Mouse (Mus musculus) thymus, adult 2 months (tissue): Measurements from ENCODE around the gene Krtap1-3.

Experiments
- CTCF ChIP-seq: fragments of 200-500 bp; IDR thresholded peaks from 2 replicates; pipeline ENCODE4 v1.5.1; 2012; ENCODE audit warnings: mild to moderate bottlenecking, control low read depth, low read length, moderate library complexity, borderline replicate concordance; ENCODE audit not compliant: control insufficient read depth, poor library complexity, insufficient read depth; ENCODE audit errors: extremely low read depth
- POLR2A ChIP-seq: fragments of 200-500 bp; IDR thresholded peaks from 2 replicates; pipeline ENCODE4 v1.6.1; 2012; ENCODE audit warnings: mild to moderate bottlenecking, low read length, control low read depth, moderate library complexity; ENCODE audit not compliant: control insufficient read depth, poor library complexity, insufficient read depth; ENCODE audit errors: extremely low read depth

- TF ChIP-seq CTCF (no peak), POLR2A (no peak)
These were observed 9.6 kb downstream of the Krtap1-3 start for GRCm38 (mm10) chr11:99581564-99581963.
